Mouse (Mus musculus) heart, embryonic 14.5 days (tissue): ENCODE measurements around the gene Tmem114. TPM values are rescaled to one million over a fixed set of nuclear protein-coding genes. Genes with fewer than 3 reads are reported as not detected.
A peak's percentile ranks its signal among the peaks of the same experiment; 100 is the strongest.

Experiments used
- ATAC-seq: fragments of 200-750 bp; cut with Nextera tagmentation; 2 replicates; pipeline ENCODE4 v1.8.0; 2017; ENCODE audit warnings: low read depth, moderate TSS enrichment; ENCODE audit not compliant: insufficient number of reproducible peaks, insufficient read depth, low FRiP score
- H3K27ac ChIP-seq, 2 experiments: fragments of 200-500 bp in 1 of 2; fragments of 300-500 bp in 1 of 2; sonication (generic) in 1 of 2; replicated peaks in 1 of 2; 2 replicates each; pipeline ENCODE4 v1.5.1; 2012 to 2014; ENCODE audit warnings: low read depth in 2 of 2, low read length in 2 of 2, control low read depth in 1 of 2, mild to moderate bottlenecking in 1 of 2, mixed read lengths in 1 of 2; ENCODE audit not compliant: control insufficient read depth in 1 of 2, insufficient read depth in 1 of 2
- H3K27me3 ChIP-seq: fragments of 300-500 bp; sonication (generic); 2 replicates; pipeline ENCODE4 v1.6.1; 2014; ENCODE audit warnings: mild to moderate bottlenecking, low read length, control low read depth; ENCODE audit not compliant: control insufficient read depth, insufficient read depth
- H3K36me3 ChIP-seq: fragments of 300-500 bp; sonication (generic); 2 replicates; pipeline ENCODE4 v1.6.1; 2014; ENCODE audit warnings: mild to moderate bottlenecking, control low read depth, low read length, mixed read lengths; ENCODE audit not compliant: control insufficient read depth, insufficient read depth
- H3K4me1 ChIP-seq, 2 experiments: fragments of 200-500 bp in 1 of 2; fragments of 300-500 bp in 1 of 2; sonication (generic) in 1 of 2; 2 replicates each; pipeline ENCODE4 v1.6.1; 2012 to 2014; ENCODE audit warnings: low read length in 2 of 2, control low read depth in 1 of 2, mixed read lengths in 1 of 2; ENCODE audit not compliant: control insufficient read depth in 2 of 2, insufficient read depth in 2 of 2
- H3K4me2 ChIP-seq: fragments of 300-500 bp; sonication (generic); 2 replicates; pipeline ENCODE4 v1.6.1; 2014; ENCODE audit warnings: mild to moderate bottlenecking, low read length
- H3K4me3 ChIP-seq, 2 experiments: fragments of 200-500 bp in 1 of 2; fragments of 300-500 bp in 1 of 2; sonication (generic) in 1 of 2; 2 replicates each; pipeline ENCODE4 v1.5.1; 2012 to 2014; ENCODE audit warnings: low read length in 2 of 2, mild to moderate bottlenecking in 2 of 2, control low read depth in 1 of 2, low read depth in 1 of 2, moderate library complexity in 1 of 2; ENCODE audit not compliant: control insufficient read depth in 1 of 2, insufficient read depth in 1 of 2
- H3K9ac ChIP-seq: fragments of 300-500 bp; sonication (generic); 2 replicates; pipeline ENCODE4 v1.6.1; 2014; ENCODE audit warnings: mild to moderate bottlenecking, low read length
- H3K9me3 ChIP-seq: fragments of 300-500 bp; sonication (generic); 2 replicates; pipeline ENCODE4 v1.6.1; 2016; ENCODE audit warnings: low read length, control low read depth; ENCODE audit not compliant: control insufficient read depth
- WGBS: fragments of 180-500 bp; shearing (Covaris S2); extraction: QIAGEN DNeasy Blood & Tissue Kit; methylation state at CpG from one replicate; pipeline ENCODE4 v1.1.7; 2014; 5-methylcytosine and 5-hydroxymethylcytosine counted together
- polyA plus RNA-seq: library from polyadenylated mRNA; unstranded; fragments of >200 nt; fragmentation: Nextera tagmentation; extraction: Ambion mirVana; gene quantifications from 2 replicates; pipeline ENCODE4 v1.2.1, GENCODE M21; 2014

Gene Tmem114
- polyA plus RNA-seq, 1 experiment from 2014 or later: not detected

GRCm38 (mm10) chr16:8446256-8446655, 21.3 kb upstream of the Tmem114 start:
- H3K4me3 ChIP-seq: no peak overlapping the region
- H3K27ac ChIP-seq: no peak overlapping the region
- H3K36me3 ChIP-seq: no peaks in the 10 kb centered on the region
- H3K4me1 ChIP-seq: no peaks in the 10 kb centered on the region
- H3K9me3 ChIP-seq: no peaks in the 10 kb centered on the region
- no peak overlapping the region for H3K4me2 ChIP-seq
- H3K9ac ChIP-seq: no peak overlapping the region
- peaks cover 3% of the 10 kb centered on the region; the same call in 1 of the 2 replicates for H3K27me3 ChIP-seq
- no peak for ATAC-seq
- WGBS: 77% methylated on average over 6 of the region's 6 CpGs

- no peak overlapping the region for H3K4me2 ChIP-seq
- H3K27me3 ChIP-seq: no peaks in the 10 kb centered on the region
- no peak overlapping the region for H3K4me3 ChIP-seq
- no peaks in the 10 kb centered on the region for H3K4me1 ChIP-seq
- no peak for ATAC-seq
- H3K9me3 ChIP-seq: no peaks in the 10 kb centered on the region
- no peak overlapping the region for H3K9ac ChIP-seq
- H3K36me3 ChIP-seq: no peaks in the 10 kb centered on the region
- WGBS: 75% methylated on average over 7 of the region's 7 CpGs
- H3K27ac ChIP-seq: no peak overlapping the region
Measured at GRCm38 (mm10) chr16:8444911-8445310, 20.0 kb upstream of the Tmem114 start.

- Histone ChIP-seq H3K9ac (no peak overlapping the region), H3K9me3 (no peaks in the 10 kb centered on the region), H3K36me3 (no peaks in the 10 kb centered on the region), H3K27me3 (0 out of 2 replicates have a peak, but pooled peaks cover 2% of the 10 kb centered on the region), H3K4me2 (no peak overlapping the region), H3K27ac (no peak overlapping the region), H3K4me1 (no peaks in the 10 kb centered on the region), H3K4me3 (no peak overlapping the region)
- WGBS: 77% methylated on average over 3 of the region's 3 CpGs
- ATAC-seq: no peak
Measured at GRCm38 (mm10) chr16:8432616-8433015, 7.7 kb upstream of the Tmem114 start.

GRCm38 (mm10) chr16:8429531-8429930, 4.6 kb upstream of the Tmem114 start:
- Histone ChIP-seq H3K9ac (no peak overlapping the region), H3K4me1 (peaks cover 0 to 3% of the 10 kb centered on the region in 2 experiments; a peak in 2 of 4 replicates), H3K9me3 (no peaks in the 10 kb centered on the region), H3K4me3 (no peak overlapping the region), H3K36me3 (no peaks in the 10 kb centered on the region), H3K27me3 (peaks cover 30% of the 10 kb centered on the region), H3K4me2 (no peak overlapping the region), H3K27ac (no peak overlapping the region)
- WGBS: 69% methylated on average over 4 of the region's 4 CpGs
- ATAC-seq: no peak

GRCm38 (mm10) chr16:8425736-8426135, 800 bp upstream of the Tmem114 start:
- Histone ChIP-seq H3K9me3 (no peaks in the 10 kb centered on the region), H3K4me2 (no peak overlapping the region), H3K4me1 (peaks cover 0 to 4% of the 10 kb centered on the region in 2 experiments; a peak in 2 of 4 replicates), H3K27me3 (peaks cover 65% of the 10 kb centered on the region), H3K4me3 (no peak overlapping the region), H3K27ac (no peak overlapping the region), H3K9ac (no peak overlapping the region), H3K36me3 (no peaks in the 10 kb centered on the region)
- WGBS: 76% methylated on average over 5 of the region's 5 CpGs
- no peak for ATAC-seq

- no peak overlapping the region; the same call in 1 of the 2 replicates for H3K9ac ChIP-seq
- peak overlapping the region; percentile 31 to 37 for H3K4me3 ChIP-seq
- H3K27me3 ChIP-seq: peaks cover 65% of the 10 kb centered on the region
- WGBS: 4% methylated on average over 43 of the region's 43 CpGs
- H3K27ac ChIP-seq: no peak overlapping the region
- peaks cover 0 to 4% of the 10 kb centered on the region in 2 experiments; a peak in 2 of 4 replicates for H3K4me1 ChIP-seq
- no peak for ATAC-seq
- no peaks in the 10 kb centered on the region for H3K36me3 ChIP-seq
- H3K4me2 ChIP-seq: peak overlapping the region; percentile 62
- no peaks in the 10 kb centered on the region for H3K9me3 ChIP-seq
Measured at GRCm38 (mm10) chr16:8424161-8424970, 570 bp downstream of the Tmem114 start.

- peaks cover 0 to 4% of the 10 kb centered on the region in 2 experiments; a peak in 2 of 4 replicates for H3K4me1 ChIP-seq
- H3K4me3 ChIP-seq: no peak overlapping the region
- no peaks in the 10 kb centered on the region for H3K9me3 ChIP-seq
- no peak for ATAC-seq
- peaks cover 65% of the 10 kb centered on the region for H3K27me3 ChIP-seq
- no peak overlapping the region for H3K27ac ChIP-seq
- WGBS: 45% methylated on average over 7 of the region's 7 CpGs
- no peak overlapping the region for H3K4me2 ChIP-seq
- H3K36me3 ChIP-seq: no peaks in the 10 kb centered on the region
- H3K9ac ChIP-seq: no peak overlapping the region
Measured at GRCm38 (mm10) chr16:8423626-8424114, 1.3 kb downstream of the Tmem114 start.
